Comparison of ENCODE assay signal across 18 mouse cellular contexts in genomic region chr12:107338758-107339157, GRCm38 (mm10).
"Had no signal": no experiment of that assay in that cellular context is flagged by ENCODE, and none has a peak within 500 bp of the region (broad histone marks: within the 10 kb centered on the region; RNA-seq: fewer than 3 reads in every experiment).

No protein-coding gene starts in this region.

- H3K36me3 ChIP-seq: intestine, embryonic 15.5 days; kidney, embryonic 15.5 days; limb, embryonic 10.5 days; limb, embryonic 13.5 days; liver, embryonic 12.5 days; liver, embryonic 15.5 days; lung, embryonic 15.5 days; midbrain, embryonic 10.5 days had no signal

- H3K4me2 ChIP-seq: intestine, embryonic 15.5 days; kidney, embryonic 15.5 days; limb, embryonic 13.5 days; liver, embryonic 12.5 days; liver, embryonic 15.5 days; lung, embryonic 15.5 days had no signal

- DNase-seq: kidney, adult 11 months; kidney, adult 8-10 months; kidney, postnatal 14 days; layer of hippocampus, adult 9-11 months; liver; midbrain, embryonic 14.5 days; thymus, adult 18-20 months; thymus, postnatal 36 days had no signal

- H3K9ac ChIP-seq: intestine, embryonic 15.5 days; kidney, embryonic 15.5 days; limb, embryonic 13.5 days; liver, embryonic 12.5 days; liver, embryonic 15.5 days; lung, embryonic 15.5 days had no signal

- H3K9me3 ChIP-seq: intestine, embryonic 15.5 days; kidney, embryonic 15.5 days; limb, embryonic 10.5 days; limb, embryonic 13.5 days; liver, embryonic 12.5 days; liver, embryonic 15.5 days; lung, embryonic 15.5 days; midbrain, embryonic 10.5 days had no signal

- H3K27me3 ChIP-seq: intestine, embryonic 15.5 days; kidney, embryonic 15.5 days; limb, embryonic 13.5 days; liver, embryonic 12.5 days; liver, embryonic 15.5 days; lung, embryonic 15.5 days; megakaryocyte, embryonic 14.5 days had no signal

- H3K4me3 ChIP-seq: intestine, embryonic 15.5 days; kidney, embryonic 15.5 days; layer of hippocampus, adult 2 months; limb, embryonic 10.5 days; limb, embryonic 13.5 days; liver, embryonic 12.5 days; liver, embryonic 15.5 days; lung, embryonic 15.5 days; megakaryocyte, embryonic 14.5 days; midbrain, embryonic 10.5 days had no signal

- ATAC-seq: intestine, embryonic 15.5 days; liver, embryonic 12.5 days had no signal

- H3K27ac ChIP-seq: intestine, embryonic 15.5 days; kidney, embryonic 15.5 days; layer of hippocampus, adult 2 months; limb, embryonic 10.5 days; limb, embryonic 13.5 days; liver, embryonic 12.5 days; liver, embryonic 15.5 days; lung, embryonic 15.5 days; midbrain, embryonic 10.5 days had no signal

- H3K4me1 ChIP-seq: intestine, embryonic 15.5 days; kidney, embryonic 15.5 days; liver, embryonic 12.5 days; liver, embryonic 15.5 days; megakaryocyte, embryonic 14.5 days; midbrain, embryonic 10.5 days had no signal
